37 mouse cellular contexts compared by ENCODE assay signal in the genomic region with DNA sequence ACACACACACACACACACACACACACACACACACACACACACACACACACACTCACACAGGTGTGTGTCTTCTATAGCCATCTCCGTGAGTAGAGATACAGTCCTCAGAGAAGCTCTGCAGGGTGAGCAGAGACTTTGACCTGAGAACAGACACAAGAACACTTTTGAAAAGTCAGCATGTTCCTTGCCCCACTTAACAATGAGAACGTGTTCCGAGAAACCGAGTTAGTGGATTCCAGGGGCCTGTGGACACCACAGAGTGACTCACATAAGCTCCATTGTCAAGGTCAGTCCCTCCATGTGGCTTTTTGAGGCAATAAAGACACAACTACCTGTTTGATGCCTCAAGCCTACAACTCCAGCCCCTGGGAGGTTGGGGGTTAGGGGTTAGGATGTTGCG. TPM values are rescaled to one million over a fixed set of nuclear protein-coding genes. Genes with fewer than 3 reads are reported as not detected.
DNase-seq lines count a peak whose midpoint lies in the region; ATAC-seq and TF ChIP-seq lines count a peak whose summit lies in the region.
"Had no signal": no experiment of that assay in that cellular context is flagged by ENCODE, and none has a peak within 500 bp of the region (broad histone marks: within the 10 kb centered on the region; RNA-seq: fewer than 3 reads in every experiment).

No protein-coding gene starts in this region.

- TF ChIP-seq POLR2A in kidney, adult 2 months (IDR thresholded peaks at IDR 0.05; ENCODE audit: low read depth, low read length), result no peak

- peaks cover 25% of the 10 kb centered on the region for H3K4me1 ChIP-seq in kidney, adult 2 months (ENCODE audit: control insufficient read depth, insufficient read depth, low read length)
- no peaks in the 10 kb centered on the region for H3K4me1 ChIP-seq in kidney, embryonic 15.5 days
- H3K4me1 ChIP-seq in forebrain, embryonic 12.5 days, result 0 out of 2 replicates have a peak, but pooled peaks cover 4% of the 10 kb centered on the region
- H3K4me1 ChIP-seq: hindbrain, embryonic 10.5 days had no signal

- no peaks in the 10 kb centered on the region for H3K36me3 ChIP-seq in kidney, adult 2 months (ENCODE audit: control insufficient read depth, insufficient read depth, low read length)
- no peaks in the 10 kb centered on the region for H3K36me3 ChIP-seq in kidney, embryonic 15.5 days
- H3K36me3 ChIP-seq in forebrain, embryonic 12.5 days (replicated peaks), result no peaks in the 10 kb centered on the region
- H3K36me3 ChIP-seq: hindbrain, embryonic 10.5 days; midbrain, embryonic 13.5 days; neural tube, embryonic 13.5 days had no signal

- H3K27ac ChIP-seq in kidney, adult 2 months (ENCODE audit: insufficient read depth, low read depth, low read length), result peak overlapping the region; percentile 55; the same call in 1 of the 2 replicates
- no peak overlapping the region for H3K27ac ChIP-seq in kidney, embryonic 15.5 days
- H3K27ac ChIP-seq in forebrain, embryonic 12.5 days, result no peak overlapping the region
- H3K27ac ChIP-seq: hindbrain, embryonic 10.5 days; liver, embryonic 14.5 days; macrophage; midbrain, embryonic 13.5 days; neural tube, embryonic 13.5 days had no signal

- DNase-seq in kidney, adult 2 months, result peak; percentile 87
- peak; percentile 48 for DNase-seq in adrenal gland, adult 8-10 months
- DNase-seq in adrenal gland, postnatal 36 days, result peak; percentile 36 to 55
- peak; percentile 26 for DNase-seq in kidney, postnatal 14 days
- no peak for DNase-seq in urinary bladder, postnatal 14 days (ENCODE audit: low spot score)
- DNase-seq: cerebellum, adult 18-20 months; cerebellum, postnatal 10 days; gastrocnemius, postnatal 10 days; heart, postnatal 14 days; layer of hippocampus, postnatal 36 days; liver; lung, adult 2 months; lung, postnatal 10 days; right cerebral cortex, postnatal 4 days; thymus, adult 2 months; thymus, postnatal 36 days had no signal

- H3K9me3 ChIP-seq in kidney, embryonic 15.5 days (replicated peaks), result no peaks in the 10 kb centered on the region
- H3K9me3 ChIP-seq in forebrain, embryonic 12.5 days, result no peaks in the 10 kb centered on the region
- H3K9me3 ChIP-seq: hindbrain, embryonic 10.5 days; midbrain, embryonic 13.5 days; neural tube, embryonic 13.5 days had no signal

- no peak overlapping the region for H3K9ac ChIP-seq in kidney, embryonic 15.5 days
- H3K9ac ChIP-seq in forebrain, embryonic 12.5 days, result no peak overlapping the region
- H3K9ac ChIP-seq: liver, embryonic 14.5 days; midbrain, embryonic 13.5 days; neural tube, embryonic 13.5 days had no signal

- no peaks in the 10 kb centered on the region for H3K27me3 ChIP-seq in kidney, adult 2 months (replicated peaks; ENCODE audit: control insufficient read depth, insufficient read depth, low read length)
- H3K27me3 ChIP-seq in kidney, embryonic 15.5 days, result no peaks in the 10 kb centered on the region
- H3K27me3 ChIP-seq in forebrain, embryonic 12.5 days, result no peaks in the 10 kb centered on the region
- H3K27me3 ChIP-seq: CH12.LX; midbrain, embryonic 13.5 days; neural tube, embryonic 13.5 days had no signal

- WGBS in kidney, adult 2 months, result 57% methylated on average over 5 of the region's 5 CpGs
- WGBS in kidney, embryonic 15.5 days, result 78% methylated on average over 5 of the region's 5 CpGs
- 81% methylated on average over 5 of the region's 5 CpGs for WGBS in forebrain, embryonic 12.5 days

- no peak for ATAC-seq in kidney, embryonic 15.5 days (replicated peaks; ENCODE audit: low FRiP score)
- no peak for ATAC-seq in forebrain, embryonic 12.5 days (ENCODE audit: low FRiP score)
- ATAC-seq: hindbrain, embryonic 16.5 days; midbrain, embryonic 13.5 days had no signal

- H3K4me3 ChIP-seq in kidney, adult 2 months (ENCODE audit: insufficient read depth, low read depth, low read length), result no peak overlapping the region
- H3K4me3 ChIP-seq in kidney, embryonic 15.5 days (replicated peaks), result no peak overlapping the region
- H3K4me3 ChIP-seq in forebrain, embryonic 12.5 days (replicated peaks), result no peak overlapping the region
- H3K4me3 ChIP-seq: erythroblast, embryonic 14.5 days; hindbrain, embryonic 10.5 days; midbrain, embryonic 13.5 days; neural tube, embryonic 13.5 days had no signal

- no peak overlapping the region for H3K4me2 ChIP-seq in kidney, embryonic 15.5 days
- H3K4me2 ChIP-seq in forebrain, embryonic 12.5 days, result no peak overlapping the region
- H3K4me2 ChIP-seq: midbrain, embryonic 13.5 days; neural tube, embryonic 13.5 days had no signal

- no peak for TF ChIP-seq CTCF in kidney, adult 2 months (conservative IDR thresholded peaks at IDR 0.05; ENCODE audit: insufficient read depth, insufficient read length, low read depth, low read length)

RNA-seq across cellular contexts. Expression of a gene that starts 8.6 kb away (rescaled TPM):
- polyA plus RNA-seq in kidney, adult 2 months (2012; rRNA removed), result 0.07 and 0.08 TPM in 2 replicates
- 0.22 and 0.88 TPM in 2 replicates for polyA plus RNA-seq in kidney, embryonic 15.5 days (2015; fragmentation: Nextera tagmentation; extraction: Ambion mirVana)
- 1 to 10 TPM in 1 of 4 experiments, under 1 TPM in 3; 0.35 to 1.9 (median 0.75) TPM for total RNA-seq in adrenal gland, adult 8-10 months (2022)
- under 1 TPM in 1 of 2 experiments, not detected in 1; 0.33 TPM for total RNA-seq in adrenal gland, postnatal 36 days (2021)
- polyA plus RNA-seq in forebrain, embryonic 12.5 days (2016; fragmentation: Nextera tagmentation; extraction: Ambion mirVana), result not detected in 2 replicates
- total RNA-seq: CH12.LX; gastrocnemius, postnatal 10 days; heart, postnatal 14 days; layer of hippocampus, adult 8-10 months; layer of hippocampus, postnatal 36 days; megakaryocyte-erythroid progenitor cell, adult 5-6 weeks had no signal
- polyA plus RNA-seq: C2C12; embryonic facial prominence, embryonic 14.5 days; erythroblast, embryonic 14.5 days; forebrain, embryonic 11.5 days; gonadal fat pad, adult 2 months; heart, embryonic 14.5 days; hindbrain, embryonic 10.5 days; liver, embryonic 14.5 days; lung, adult 2 months; macrophage; midbrain, embryonic 13.5 days; neural tube, embryonic 13.5 days had no signal

RNA-seq across cellular contexts. Expression of a gene that starts 14.0 kb away (rescaled TPM):
- polyA plus RNA-seq in kidney, adult 2 months (2012; rRNA removed), result 0.03 and 0.48 TPM in 2 replicates
- not detected in 2 replicates for polyA plus RNA-seq in kidney, embryonic 15.5 days (2015; fragmentation: Nextera tagmentation; extraction: Ambion mirVana)
- total RNA-seq in adrenal gland, adult 8-10 months (2022), result not detected
- not detected for total RNA-seq in adrenal gland, postnatal 36 days (2021)
- polyA plus RNA-seq in forebrain, embryonic 12.5 days (2016; fragmentation: Nextera tagmentation; extraction: Ambion mirVana), result not detected in 2 replicates
- total RNA-seq: gastrocnemius, postnatal 10 days; heart, postnatal 14 days; layer of hippocampus, adult 8-10 months; layer of hippocampus, postnatal 36 days had no signal
- polyA plus RNA-seq: C2C12; embryonic facial prominence, embryonic 14.5 days; erythroblast, embryonic 14.5 days; forebrain, embryonic 11.5 days; heart, embryonic 14.5 days; hindbrain, embryonic 10.5 days; hindbrain, embryonic 16.5 days; limb, embryonic 11.5 days; macrophage; midbrain, embryonic 13.5 days; neural tube, embryonic 13.5 days had no signal

RNA-seq across cellular contexts. Expression of a gene that starts 23.8 kb away (rescaled TPM):
- polyA plus RNA-seq in kidney, adult 2 months (2012; rRNA removed), result 1.2 and 1.4 TPM in 2 replicates
- polyA plus RNA-seq in kidney, embryonic 15.5 days (2015; fragmentation: Nextera tagmentation; extraction: Ambion mirVana), result 0.19 and 0.49 TPM in 2 replicates
- total RNA-seq in adrenal gland, adult 8-10 months (2022), result 1 to 10 TPM; 1.6 to 9.0 (median 2.6) TPM
- total RNA-seq in adrenal gland, postnatal 36 days (2021), result 1 to 10 TPM; 1.7 to 2.9 TPM
- not detected in 2 replicates for polyA plus RNA-seq in forebrain, embryonic 12.5 days (2016; fragmentation: Nextera tagmentation; extraction: Ambion mirVana)
- total RNA-seq: ES-E14; layer of hippocampus, postnatal 36 days had no signal
- polyA plus RNA-seq: C2C12; erythroblast, embryonic 14.5 days; forebrain, embryonic 11.5 days; hindbrain, embryonic 10.5 days; limb, embryonic 11.5 days had no signal

RNA-seq across cellular contexts. Expression of a gene that starts 32.8 kb away (rescaled TPM):
- polyA plus RNA-seq in kidney, adult 2 months (2012; rRNA removed), result 0.42 and 11.2 TPM in 2 replicates
- polyA plus RNA-seq in kidney, embryonic 15.5 days (2015; fragmentation: Nextera tagmentation; extraction: Ambion mirVana), result 0.12 and 0.19 TPM in 2 replicates
- total RNA-seq in adrenal gland, adult 8-10 months (2022), result 1 to 10 TPM; 1.1 to 2.3 (median 1.5) TPM
- total RNA-seq in adrenal gland, postnatal 36 days (2021), result under 1 TPM; 0.56 TPM
- polyA plus RNA-seq in forebrain, embryonic 12.5 days (2016; fragmentation: Nextera tagmentation; extraction: Ambion mirVana), result not detected in 2 replicates
- total RNA-seq: layer of hippocampus, postnatal 36 days had no signal
- polyA plus RNA-seq: erythroblast, embryonic 14.5 days; forebrain, embryonic 11.5 days; heart, embryonic 14.5 days; hindbrain, embryonic 10.5 days; hindbrain, embryonic 16.5 days; limb, embryonic 11.5 days; midbrain, embryonic 13.5 days had no signal

RNA-seq across cellular contexts. Expression of a gene that starts 59.7 kb away (rescaled TPM):
- polyA plus RNA-seq in kidney, adult 2 months (2012; rRNA removed), result 0.50 TPM in 1 of 2 replicates, not detected in the other
- 5.8 and 26.9 TPM in 2 replicates for polyA plus RNA-seq in kidney, embryonic 15.5 days (2015; fragmentation: Nextera tagmentation; extraction: Ambion mirVana)
- total RNA-seq in adrenal gland, adult 8-10 months (2022), result not detected
- total RNA-seq in adrenal gland, postnatal 36 days (2021), result 1 to 10 TPM in 1 of 2 experiments, not detected in 1; 2.8 TPM
- polyA plus RNA-seq in forebrain, embryonic 12.5 days (2016; fragmentation: Nextera tagmentation; extraction: Ambion mirVana), result not detected in 2 replicates
- total RNA-seq: CH12.LX; heart, postnatal 14 days; layer of hippocampus, adult 8-10 months; layer of hippocampus, postnatal 36 days; megakaryocyte-erythroid progenitor cell, adult 5-6 weeks had no signal
- polyA plus RNA-seq: C2C12; cortical plate, adult 2 months; erythroblast, embryonic 14.5 days; forebrain, embryonic 11.5 days; heart, embryonic 14.5 days; hindbrain, embryonic 10.5 days; limb, embryonic 11.5 days; liver, embryonic 14.5 days; macrophage; midbrain, embryonic 13.5 days; spleen, adult 2 months had no signal
